Mouse (Mus musculus): ENCODE results near the gene Pmis2.

DNA sequence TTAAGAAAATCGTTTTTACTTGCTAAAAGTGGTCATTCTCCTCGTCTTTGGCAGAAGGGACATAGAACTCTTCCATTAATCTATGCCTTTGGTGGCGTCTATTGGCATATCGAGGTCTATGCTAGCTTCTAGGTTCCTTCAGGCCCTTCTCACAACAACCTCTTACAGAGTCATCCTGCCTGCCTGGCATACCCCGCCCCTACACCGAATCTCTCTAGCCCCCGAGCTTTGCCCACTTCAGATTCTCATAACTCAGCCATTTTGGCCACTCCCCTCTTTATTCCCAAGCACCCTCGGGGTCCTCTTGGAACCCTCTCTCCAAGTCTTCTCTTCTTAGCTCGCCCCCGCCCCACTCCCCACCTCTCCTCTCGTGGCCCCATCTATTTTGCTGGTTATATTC is 6.1 kb downstream of the Pmis2 start:
- TF ChIP-seq CTCF (IDR thresholded peaks at IDR 0.05; ENCODE audit: low read depth) (no peak), EP300 (optimal IDR thresholded peaks at IDR 0.05) (no peak)
